Mouse (Mus musculus) CH12.LX (cell line): ENCODE data around the gene Scarb2. TPM values are rescaled to one million over a fixed set of nuclear protein-coding genes. Genes with fewer than 3 reads are reported as not detected.

ENCODE experiments used
- DNase-seq: peaks from one replicate; pipeline ENCODE4 v3.0.0-alpha.2; 2013; ENCODE audit errors: extremely low read depth
- H3K27ac ChIP-seq: 2 replicates; pipeline ENCODE4 v1.5.1; 2012; ENCODE audit warnings: low read depth, mild to moderate bottlenecking, control low read depth, moderate library complexity; ENCODE audit not compliant: insufficient read depth
- H3K27me3 ChIP-seq: replicated peaks from 2 replicates; pipeline ENCODE3; 2012; ENCODE audit warnings: inconsistent platforms
- H3K36me3 ChIP-seq, 2 experiments: replicated peaks in 1 of 2; 2 replicates each; pipeline versions ENCODE3 to v1.6.1; 2012; ENCODE audit warnings: inconsistent platforms in 1 of 2, low read length in 1 of 2, mild to moderate bottlenecking in 1 of 2, mixed read lengths in 1 of 2, moderate library complexity in 1 of 2; ENCODE audit not compliant: control insufficient read depth in 1 of 2, insufficient read depth in 1 of 2
- H3K4me1 ChIP-seq, 2 experiments: 2 replicates each; pipeline ENCODE4 v1.6.1; 2012; ENCODE audit warnings: inconsistent platforms in 1 of 2, moderate library complexity in 1 of 2; ENCODE audit not compliant: insufficient read depth in 2 of 2, control insufficient read depth in 1 of 2
- H3K4me2 ChIP-seq: 2 replicates; pipeline ENCODE4 v1.6.1; 2012; ENCODE audit warnings: low read depth, mild to moderate bottlenecking, control low read depth; ENCODE audit not compliant: poor library complexity, insufficient read depth, severe bottlenecking
- H3K4me3 ChIP-seq, 3 experiments: fragments of 150-350 bp in 1 of 3; sonication (generic) in 1 of 3; replicated peaks in 1 of 3; 2 replicates each; pipeline versions ENCODE3 to v1.5.1; 2011 to 2012; ENCODE audit warnings: low read depth in 2 of 3, low read length in 2 of 3, mild to moderate bottlenecking in 2 of 3, moderate library complexity in 2 of 3, control low read depth in 1 of 3, improper control_type of control experiment in 1 of 3, inconsistent platforms in 1 of 3, mixed read lengths in 1 of 3; ENCODE audit not compliant: poor library complexity in 1 of 3
- H3K79me2 ChIP-seq: replicated peaks from 2 replicates; pipeline ENCODE4 v1.6.1; 2012; ENCODE audit warnings: mild to moderate bottlenecking, moderate library complexity; ENCODE audit not compliant: control insufficient read depth, poor library complexity, insufficient read depth, severe bottlenecking; ENCODE audit errors: extremely low read depth
- H3K9ac ChIP-seq: 2 replicates; pipeline ENCODE4 v1.6.1; 2012; ENCODE audit warnings: low read depth, mild to moderate bottlenecking, control low read depth, moderate library complexity; ENCODE audit not compliant: insufficient read depth
- H3K9me3 ChIP-seq: replicated peaks from 2 replicates; pipeline ENCODE3; 2012; ENCODE audit warnings: low read length, inconsistent platforms, mixed read lengths
- BHLHE40 ChIP-seq: IDR thresholded peaks from 2 replicates; pipeline ENCODE4 v1.6.1; 2011; ENCODE audit warnings: mild to moderate bottlenecking, low read depth, low read length, improper control_type of control experiment
- CHD2 ChIP-seq: IDR thresholded peaks from 2 replicates; pipeline ENCODE4 v1.6.1; 2011; ENCODE audit warnings: low read length, improper control_type of control experiment
- CTCF ChIP-seq, 2 experiments: IDR thresholded peaks in 1 of 2; conservative IDR thresholded peaks in 1 of 2; 2 replicates each; pipeline ENCODE4 v1.5.1; 2011 to 2012; ENCODE audit warnings: low read depth in 2 of 2, low read length in 2 of 2, improper control_type of control experiment in 1 of 2, inconsistent platforms in 1 of 2, mild to moderate bottlenecking in 1 of 2, moderate library complexity in 1 of 2
- E2F4 ChIP-seq: IDR thresholded peaks from 2 replicates; pipeline ENCODE4 v1.6.1; 2011; ENCODE audit warnings: low read depth, low read length, improper control_type of control experiment; ENCODE audit not compliant: insufficient replicate concordance
- ELF1 ChIP-seq: IDR thresholded peaks from 2 replicates; pipeline ENCODE4 v1.6.1; 2014; ENCODE audit warnings: low read depth, mild to moderate bottlenecking, inconsistent platforms, low read length, improper control_type of control experiment
- EP300 ChIP-seq: IDR thresholded peaks from 2 replicates; pipeline ENCODE4 v1.6.1; 2011; ENCODE audit warnings: low read length, improper control_type of control experiment
- ETS1 ChIP-seq: conservative IDR thresholded peaks from 2 replicates; pipeline ENCODE4 v1.6.1; 2012; ENCODE audit warnings: low read depth, mild to moderate bottlenecking, inconsistent platforms, low read length, improper control_type of control experiment, moderate library complexity
- GABPA ChIP-seq: IDR thresholded peaks from 2 replicates; pipeline ENCODE4 v1.6.1; 2012; ENCODE audit warnings: low read depth, low read length, improper control_type of control experiment, inconsistent platforms; ENCODE audit not compliant: insufficient replicate concordance
- HCFC1 ChIP-seq: IDR thresholded peaks from 2 replicates; pipeline ENCODE4 v1.6.1; 2012; ENCODE audit warnings: low read depth, mild to moderate bottlenecking, inconsistent platforms, low read length, improper control_type of control experiment
- IRF4 ChIP-seq: IDR thresholded peaks from 2 replicates; pipeline ENCODE4 v1.6.1; 2014; ENCODE audit warnings: low read depth, mild to moderate bottlenecking, inconsistent platforms, low read length, improper control_type of control experiment
- JUN ChIP-seq: IDR thresholded peaks from 2 replicates; pipeline ENCODE4 v1.6.1; 2011; ENCODE audit warnings: low read depth, mild to moderate bottlenecking, low read length, improper control_type of control experiment, moderate library complexity; ENCODE audit not compliant: insufficient read depth
- KAT2A ChIP-seq: IDR thresholded peaks from 2 replicates; pipeline ENCODE4 v1.6.1; 2012; ENCODE audit warnings: low read length, improper control_type of control experiment, inconsistent platforms; ENCODE audit not compliant: insufficient replicate concordance
- MAX ChIP-seq: IDR thresholded peaks from 2 replicates; pipeline ENCODE4 v1.6.1; 2011; ENCODE audit warnings: low read length, improper control_type of control experiment
- MAZ ChIP-seq: IDR thresholded peaks from 2 replicates; pipeline ENCODE4 v1.6.1; 2012; ENCODE audit warnings: low read depth, mild to moderate bottlenecking, inconsistent platforms, low read length, improper control_type of control experiment, moderate library complexity
- MEF2A ChIP-seq: IDR thresholded peaks from 2 replicates; pipeline ENCODE4 v1.6.1; 2014; ENCODE audit warnings: low read depth, mild to moderate bottlenecking, inconsistent platforms, low read length, improper control_type of control experiment, borderline replicate concordance
- MXI1 ChIP-seq: IDR thresholded peaks from 2 replicates; pipeline ENCODE4 v1.6.1; 2011; ENCODE audit warnings: mild to moderate bottlenecking, low read depth, low read length, improper control_type of control experiment
- MYC ChIP-seq: IDR thresholded peaks from 2 replicates; pipeline ENCODE4 v1.6.1; 2011; ENCODE audit warnings: low read depth, mild to moderate bottlenecking, improper control_type of control experiment, low read length
- NRF1 ChIP-seq: IDR thresholded peaks from 2 replicates; pipeline ENCODE4 v1.6.1; 2014; ENCODE audit warnings: low read depth, mild to moderate bottlenecking, inconsistent platforms, low read length, improper control_type of control experiment, moderate library complexity
- PAX5 ChIP-seq: IDR thresholded peaks from 2 replicates; pipeline ENCODE4 v1.6.1; 2012; ENCODE audit warnings: low read length, inconsistent platforms, mixed read lengths
- POLR2A ChIP-seq: IDR thresholded peaks from 2 replicates; pipeline ENCODE4 v1.6.1; 2011; ENCODE audit warnings: low read depth, mild to moderate bottlenecking, improper control_type of control experiment, low read length
- POLR2AphosphoS2 ChIP-seq: IDR thresholded peaks from 2 replicates; pipeline ENCODE4 v1.6.1; 2011; ENCODE audit warnings: low read depth, low read length, improper control_type of control experiment
- RAD21 ChIP-seq: IDR thresholded peaks from 2 replicates; pipeline ENCODE4 v1.6.1; 2011; ENCODE audit warnings: low read depth, mild to moderate bottlenecking, low read length, improper control_type of control experiment, moderate library complexity
- SIN3A ChIP-seq: IDR thresholded peaks from 2 replicates; pipeline ENCODE4 v1.6.1; 2012; ENCODE audit warnings: low read length, improper control_type of control experiment, inconsistent platforms
- USF1 ChIP-seq: IDR thresholded peaks from 2 replicates; pipeline ENCODE4 v1.6.1; 2014; ENCODE audit warnings: low read depth, mild to moderate bottlenecking, inconsistent platforms, low read length, improper control_type of control experiment
- USF2 ChIP-seq: conservative IDR thresholded peaks from 2 replicates; pipeline ENCODE4 v1.6.1; 2011; ENCODE audit warnings: low read depth, low read length, improper control_type of control experiment
- ZC3H11A ChIP-seq: IDR thresholded peaks from 2 replicates; pipeline ENCODE4 v1.6.1; 2012; ENCODE audit warnings: low read depth, mild to moderate bottlenecking, inconsistent platforms, low read length, improper control_type of control experiment
- ZKSCAN1 ChIP-seq: IDR thresholded peaks from 2 replicates; pipeline ENCODE4 v1.6.1; 2012; ENCODE audit warnings: low read depth, inconsistent platforms, low read length, improper control_type of control experiment, borderline replicate concordance
- ZMIZ1 ChIP-seq: IDR thresholded peaks from 2 replicates; pipeline ENCODE4 v1.6.1; 2012; ENCODE audit warnings: low read depth, mild to moderate bottlenecking, inconsistent platforms, low read length, improper control_type of control experiment
- ZNF384 ChIP-seq: IDR thresholded peaks from 2 replicates; pipeline ENCODE4 v1.6.1; 2012; ENCODE audit warnings: low read depth, low read length, improper control_type of control experiment, inconsistent platforms
- dilution Hi-C: fragments of 300-500 bp; cut with MboI; formaldehyde crosslinking; loops from 2 replicates; pipeline ENCODE4 v1.14.3; 2020; ENCODE audit warnings: low sequenced_read_pairs; ENCODE audit not compliant: extremely low pct_unique_long_range_greater_than_20kb, extremely low pct_ligation_motif_present
- in situ Hi-C: fragments of 300-500 bp; cut with MboI; formaldehyde crosslinking; loops from 3 replicates; pipeline ENCODE4 v1.14.3; 2019; ENCODE audit warnings: low sequenced_read_pairs, low pct_ligation_motif_present, low pct_unique_long_range_greater_than_20kb, mixed read lengths
- polyA plus RNA-seq: library from polyadenylated mRNA; unstranded; fragments of >175 nt; gene quantifications from 2 replicates; pipeline ENCODE4 v1.2.1, GENCODE M21; 2012; ENCODE audit warnings: low read depth; ENCODE audit not compliant: insufficient read length
- total RNA-seq, 2 experiments: library from RNA; depleted of rRNA; stranded (reverse); fragments of 300-350 nt in 1 of 2; fragments of >200 nt in 1 of 2; gene quantifications; 2 replicates each; pipeline ENCODE4 v1.2.3; 2012 to 2014

Scarb2 gene
- total and polyA plus RNA-seq, 3 experiments: 7.2 to 9.5 (median 9.2) TPM

GRCm38 (mm10) chr5:92467102-92467766, 39.4 kb downstream of the Scarb2 start:
- Histone ChIP-seq H3K36me3 (peaks cover 0 to 13% of the 10 kb centered on the region in 2 experiments), H3K4me2 (no peak overlapping the region)

GRCm38 (mm10) chr5:92465511-92465910, 41.1 kb downstream of the Scarb2 start:
- no peak for DNase-seq
- TF ChIP-seq ETS1 (no peak), USF1 (no peak), CTCF (conservative IDR thresholded peaks at IDR 0.05 in 1 of 2, IDR thresholded peaks at IDR 0.05 in 1 of 2; ENCODE audit: low read depth in 2 of 2, low read length in 2 of 2) (no peak), ELF1 (no peak), USF2 (no peak), EP300 (no peak), ZMIZ1 (no peak), KAT2A (no peak), IRF4 (no peak), ZKSCAN1 (no peak), MYC (no peak), ZC3H11A (no peak), MAZ (no peak), GABPA (no peak), BHLHE40 (no peak), NRF1 (no peak)

More at GRCm38 (mm10) chr5:92467102-92467766, 39.4 kb downstream of the Scarb2 start:
- Histone ChIP-seq H3K27me3 (no peaks in the 10 kb centered on the region), H3K79me2 (no peaks in the 10 kb centered on the region), H3K9me3 (no peaks in the 10 kb centered on the region), H3K27ac (no peak overlapping the region), H3K4me3 (no peak overlapping the region), H3K4me1 (peaks cover 0 to 7% of the 10 kb centered on the region in 2 experiments; a peak in 2 of 4 replicates), H3K9ac (no peak overlapping the region)
- in situ Hi-C loops: loop anchor here (25.0 kb wide), 1 partner anchor 195 kb away; no protein-coding TSS in a partner anchor
- DNase-seq: no peak
- dilution Hi-C loops: no loop called here
- TF ChIP-seq HCFC1: no peak
- no peak for TF ChIP-seq PAX5
- TF ChIP-seq SIN3A: no peak
- TF ChIP-seq KAT2A: no peak
- no peak for TF ChIP-seq POLR2A
- no peak for TF ChIP-seq ELF1
- TF ChIP-seq USF1: no peak
- TF ChIP-seq MEF2A: no peak
- TF ChIP-seq RAD21: no peak
- TF ChIP-seq MXI1: no peak
- TF ChIP-seq E2F4: no peak
- no peak for TF ChIP-seq POLR2AphosphoS2
- TF ChIP-seq ETS1: no peak
- no peak for TF ChIP-seq JUN
- no peak for TF ChIP-seq EP300
- no peak for TF ChIP-seq ZKSCAN1
- TF ChIP-seq CHD2: no peak
- no peak for TF ChIP-seq USF2
- TF ChIP-seq MAX: no peak
- no peak for TF ChIP-seq ZNF384

More at GRCm38 (mm10) chr5:92465511-92465910, 41.1 kb downstream of the Scarb2 start:
- H3K4me3 ChIP-seq: no peak overlapping the region
- H3K9me3 ChIP-seq: no peaks in the 10 kb centered on the region
- in situ Hi-C loops (loop anchor here (25.0 kb wide), 1 partner anchor 197 kb away; no protein-coding TSS in a partner anchor), dilution Hi-C loops (no loop called here)
- no peaks in the 10 kb centered on the region for H3K79me2 ChIP-seq
- H3K9ac ChIP-seq: no peak overlapping the region
- no peak overlapping the region for H3K4me2 ChIP-seq
- H3K27ac ChIP-seq: no peak overlapping the region
- no peaks in the 10 kb centered on the region for H3K27me3 ChIP-seq
- peaks cover 0 to 7% of the 10 kb centered on the region in 2 experiments; a peak in 2 of 4 replicates for H3K4me1 ChIP-seq
- H3K36me3 ChIP-seq: peaks cover 0 to 9% of the 10 kb centered on the region in 2 experiments
